Mouse (Mus musculus) heart, adult 2 months (tissue): Measurements from ENCODE around the gene Ccdc84. TPM values are rescaled to one million over a fixed set of nuclear protein-coding genes. Genes with fewer than 3 reads are reported as not detected.
"Not testable (repeated sequence)": the region's sequence is repeated elsewhere in the genome, so short reads cannot be mapped to it uniquely, and the experiment has no call there.

Experiments
- DNase-seq, 2 experiments: peaks; one replicate each; pipeline ENCODE4 v3.0.0; 2021
- H3K27ac ChIP-seq: fragments of 200-600 bp; 2 replicates; pipeline ENCODE4 v1.8.1; 2022
- H3K27me3 ChIP-seq: fragments of 200-500 bp; 2 replicates; pipeline ENCODE4 v1.6.1; 2012; ENCODE audit warnings: mild to moderate bottlenecking, low read length, inconsistent platforms, mixed read lengths; ENCODE audit not compliant: control insufficient read depth, insufficient read depth
- H3K36me3 ChIP-seq: fragments of 200-500 bp; 2 replicates; pipeline ENCODE4 v1.6.1; 2012; ENCODE audit warnings: low read length, inconsistent platforms; ENCODE audit not compliant: control insufficient read depth, insufficient read depth
- H3K4me1 ChIP-seq: fragments of 200-500 bp; 2 replicates; pipeline ENCODE4 v1.6.1; 2011; ENCODE audit warnings: low read length; ENCODE audit not compliant: control insufficient read depth, insufficient read depth
- H3K4me3 ChIP-seq: fragments of 200-600 bp; 2 replicates; pipeline ENCODE4 v1.8.1; 2022
- H3K79me2 ChIP-seq: fragments of 200-500 bp; replicated peaks from 2 replicates; pipeline ENCODE4 v1.6.1; 2012; ENCODE audit warnings: mild to moderate bottlenecking, inconsistent platforms, low read length, moderate library complexity, mixed read lengths; ENCODE audit not compliant: control insufficient read depth, insufficient read depth
- H3K9ac ChIP-seq: fragments of 200-500 bp; 2 replicates; pipeline ENCODE4 v1.6.1; 2012; ENCODE audit warnings: low read depth, mild to moderate bottlenecking, control low read depth, inconsistent platforms, low read length, mixed read lengths
- CTCF ChIP-seq: fragments of 200-600 bp; IDR thresholded peaks from 2 replicates; pipeline ENCODE4 v1.8.1; 2022; ENCODE audit warnings: antibody characterized with exemption, mild to moderate bottlenecking, moderate library complexity
- EP300 ChIP-seq: fragments of 200-500 bp; IDR thresholded peaks from 2 replicates; pipeline ENCODE4 v1.6.1; 2011; ENCODE audit warnings: low read depth, low read length, control low read depth; ENCODE audit not compliant: insufficient read depth
- POLR2A ChIP-seq: fragments of 200-500 bp; IDR thresholded peaks from 2 replicates; pipeline ENCODE4 v1.6.1; 2011; ENCODE audit warnings: mild to moderate bottlenecking, low read depth, low read length, control low read depth; ENCODE audit not compliant: insufficient read depth
- WGBS: fragments of 180-500 bp; shearing (Covaris S2); methylation state at CpG from one replicate; pipeline ENCODE4 v1.1.7; 2018; 5-methylcytosine and 5-hydroxymethylcytosine counted together
- intact Hi-C: fragments of 180-260 bp; cut with DNase I; formaldehyde crosslinking; loops from one replicate; pipeline ENCODE4 v1.15.1; 2025
- polyA plus RNA-seq: library from polyadenylated mRNA; depleted of rRNA; stranded (reverse); fragments of >200 nt; gene quantifications from 2 replicates; pipeline ENCODE4 v1.2.3, GENCODE M21; 2012
- total RNA-seq, 2 experiments: library from RNA; stranded (reverse); gene quantifications; 2 replicates each; pipeline ENCODE4 v1.2.3; 2021

The Ccdc84 gene
- total and polyA plus RNA-seq, 3 experiments = 5.5 to 10.5 (median 5.7) TPM

- no peaks in the 10 kb centered on the region for H3K4me1 ChIP-seq
- H3K27me3 ChIP-seq = no peaks in the 10 kb centered on the region; the same call in 1 of the 2 replicates
- DNase-seq = no peak
- H3K36me3 ChIP-seq = no peaks in the 10 kb centered on the region
- no peaks in the 10 kb centered on the region for H3K79me2 ChIP-seq
- TF ChIP-seq EP300 (no peak), CTCF (no peak), POLR2A (no peak)
- no peak within 1 kb of the TSS for H3K27ac ChIP-seq
- H3K9ac ChIP-seq = no peak within 1 kb of the TSS
- WGBS = 65% methylated on average over 19 of the region's 19 CpGs
- intact Hi-C loops = no loop called here
- H3K4me3 ChIP-seq = no peak within 1 kb of the TSS
Observed at GRCm38 (mm10) chr9:44440961-44441360, 22.6 kb upstream of the Ccdc84 start, which contains the start of gene Foxr1. Gene Foxr1, minus strand, starts transcription at chr9:44441136.

DNA sequence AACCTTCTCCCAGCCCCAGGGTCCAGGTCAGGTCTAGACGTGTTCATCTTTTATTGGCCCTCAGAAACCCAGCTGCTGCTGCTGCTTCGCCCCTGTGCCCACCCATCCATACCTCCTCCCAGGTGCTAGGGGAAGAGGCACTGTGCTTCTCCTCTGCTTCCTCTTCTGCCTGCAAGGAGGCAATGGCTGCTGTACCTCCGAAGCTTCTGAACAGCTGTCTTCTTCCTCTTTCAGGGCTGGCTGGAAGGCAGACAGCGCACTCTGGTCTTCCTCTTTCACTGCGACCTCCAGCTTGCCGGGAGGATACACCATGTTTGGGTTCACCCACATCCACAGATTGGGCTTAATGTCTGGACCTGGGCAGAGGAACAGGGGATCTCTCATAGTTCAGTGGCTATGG is 17.4 kb upstream of the Ccdc84 start:
- H3K4me1 ChIP-seq = no peaks in the 10 kb centered on the region
- peak in 1 of 2 experiments; percentile 39 for DNase-seq
- intact Hi-C loops = no loop called here
- no peaks in the 10 kb centered on the region; the same call in 1 of the 2 replicates for H3K27me3 ChIP-seq
- H3K4me3 ChIP-seq = no peak overlapping the region
- H3K9ac ChIP-seq = no peak overlapping the region
- H3K79me2 ChIP-seq = no peaks in the 10 kb centered on the region
- H3K36me3 ChIP-seq = no peaks in the 10 kb centered on the region
- no peak overlapping the region for H3K27ac ChIP-seq
- TF ChIP-seq POLR2A (no peak), EP300 (no peak), CTCF (no peak)
- WGBS = 75% methylated on average over 6 of the region's 6 CpGs

- Histone ChIP-seq H3K27ac (no peak overlapping the region), H3K27me3 (no peaks in the 10 kb centered on the region), H3K36me3 (no peaks in the 10 kb centered on the region), H3K4me1 (no peaks in the 10 kb centered on the region), H3K4me3 (no peak overlapping the region), H3K79me2 (no peaks in the 10 kb centered on the region), H3K9ac (no peak overlapping the region)
- intact Hi-C loops = no loop called here
- DNase-seq = no peak
- TF ChIP-seq CTCF (no peak), EP300 (no peak), POLR2A (no peak)
- 49% methylated on average over 5 of the region's 5 CpGs for WGBS
Observed at GRCm38 (mm10) chr9:44432577-44433185, 14.3 kb upstream of the Ccdc84 start.

- 75% methylated on average over 4 of the region's 4 CpGs for WGBS
- Histone ChIP-seq H3K27me3 (no peaks in the 10 kb centered on the region), H3K79me2 (no peaks in the 10 kb centered on the region), H3K9ac (no peak overlapping the region), H3K4me1 (no peaks in the 10 kb centered on the region), H3K4me3 (no peak overlapping the region), H3K27ac (no peak overlapping the region), H3K36me3 (no peaks in the 10 kb centered on the region)
- DNase-seq = no peak
- TF ChIP-seq CTCF (no peak), POLR2A (no peak), EP300 (no peak)
- intact Hi-C loops = no loop called here
Observed at GRCm38 (mm10) chr9:44423576-44423975, 5.2 kb upstream of the Ccdc84 start.

GRCm38 (mm10) chr9:44420280-44420898 is 2.0 kb upstream of the Ccdc84 start:
- Histone ChIP-seq H3K27me3 (no peaks in the 10 kb centered on the region), H3K4me1 (peaks cover 3% of the 10 kb centered on the region), H3K27ac (no peak overlapping the region), H3K9ac (no peak overlapping the region), H3K79me2 (no peaks in the 10 kb centered on the region), H3K36me3 (no peaks in the 10 kb centered on the region; the same call in 1 of the 2 replicates), H3K4me3 (no peak overlapping the region)
- WGBS = 55% methylated on average over 5 of the region's 5 CpGs
- TF ChIP-seq CTCF (no peak), POLR2A (no peak), EP300 (no peak)
- no peak for DNase-seq
- intact Hi-C loops = no loop called here

- H3K4me3 ChIP-seq, H3K27ac ChIP-seq, H3K79me2 ChIP-seq, H3K27me3 ChIP-seq, intact Hi-C loops, H3K9ac ChIP-seq, H3K36me3 ChIP-seq, H3K4me1 ChIP-seq, DNase-seq: not testable (repeated sequence)
- WGBS = 91% methylated on average over 9 of the region's 9 CpGs
Observed at GRCm38 (mm10) chr9:44419730-44420129, 1.4 kb upstream of the Ccdc84 start.
